Mouse (Mus musculus) heart, embryonic 16.5 days (tissue): Measurements from ENCODE around the gene Pik3c2b. TPM values are rescaled to one million over a fixed set of nuclear protein-coding genes. Genes with fewer than 3 reads are reported as not detected.

Experiments
- ATAC-seq: fragments of 200-750 bp; cut with Nextera tagmentation; replicated peaks from 2 replicates; pipeline ENCODE4 v1.8.0; 2017; ENCODE audit warnings: moderate number of reproducible peaks; ENCODE audit not compliant: insufficient read depth, low FRiP score; ENCODE audit errors: extremely low read depth
- H3K27ac ChIP-seq: fragments of 300-500 bp; sonication (generic); 2 replicates; pipeline ENCODE4 v1.5.1; 2014; ENCODE audit warnings: mild to moderate bottlenecking, low read length, control low read depth, moderate library complexity
- H3K27me3 ChIP-seq: fragments of 300-500 bp; sonication (generic); 2 replicates; pipeline ENCODE4 v1.6.1; 2014; ENCODE audit warnings: low read length, mixed read lengths; ENCODE audit not compliant: control insufficient read depth, insufficient read depth
- H3K36me3 ChIP-seq: fragments of 300-500 bp; sonication (generic); 2 replicates; pipeline ENCODE4 v1.6.1; 2014; ENCODE audit not compliant: control insufficient read depth, insufficient read depth
- H3K4me1 ChIP-seq: fragments of 300-500 bp; sonication (generic); 2 replicates; pipeline ENCODE4 v1.6.1; 2014; ENCODE audit warnings: low read length, mixed read lengths; ENCODE audit not compliant: control insufficient read depth, insufficient read depth
- H3K4me2 ChIP-seq: fragments of 300-500 bp; sonication (generic); 2 replicates; pipeline ENCODE4 v1.6.1; 2014; ENCODE audit warnings: low read depth, mild to moderate bottlenecking, control low read depth, low read length
- H3K4me3 ChIP-seq: fragments of 300-500 bp; sonication (generic); 2 replicates; pipeline ENCODE4 v1.5.1; 2014; ENCODE audit warnings: mild to moderate bottlenecking, control low read depth, low read length
- H3K9ac ChIP-seq: fragments of 300-500 bp; sonication (generic); 2 replicates; pipeline ENCODE4 v1.6.1; 2014; ENCODE audit warnings: low read length, control low read depth
- H3K9me3 ChIP-seq: fragments of 300-500 bp; sonication (generic); replicated peaks from 2 replicates; pipeline ENCODE4 v1.6.1; 2016; ENCODE audit warnings: low read length; ENCODE audit not compliant: control insufficient read depth
- WGBS: fragments of 180-500 bp; shearing (Covaris S2); extraction: QIAGEN DNeasy Blood & Tissue Kit; methylation state at CpG from one replicate; pipeline ENCODE4 v1.1.7; 2014; 5-methylcytosine and 5-hydroxymethylcytosine counted together
- polyA plus RNA-seq: library from polyadenylated mRNA; unstranded; fragments of >200 nt; fragmentation: Nextera tagmentation; extraction: Ambion mirVana; gene quantifications from 2 replicates; pipeline ENCODE4 v1.2.1, GENCODE M21; 2015

Pik3c2b gene
- polyA plus RNA-seq, 1 experiment from 2014 or later = 9.5 TPM

GRCm38 (mm10) chr1:133138401-133138800 is 92.9 kb downstream of the Pik3c2b start:
- Histone ChIP-seq H3K27ac (no peak overlapping the region), H3K4me2 (no peak overlapping the region), H3K9ac (no peak overlapping the region), H3K9me3 (no peaks in the 10 kb centered on the region), H3K36me3 (peaks cover 43% of the 10 kb centered on the region), H3K27me3 (no peaks in the 10 kb centered on the region), H3K4me3 (no peak overlapping the region), H3K4me1 (peaks cover 15% of the 10 kb centered on the region)
- 88% methylated on average over 1 of the region's 1 CpGs for WGBS
- ATAC-seq = no peak

- H3K36me3 ChIP-seq = no peaks in the 10 kb centered on the region
- no peak for ATAC-seq
- 63% methylated on average over 22 of the region's 22 CpGs for WGBS
Measured at GRCm38 (mm10) chr1:133146014-133147009, 100.8 kb downstream of the Pik3c2b start.

GRCm38 (mm10) chr1:133147324-133147723 is 101.9 kb downstream of the Pik3c2b start:
- H3K36me3 ChIP-seq = no peaks in the 10 kb centered on the region
- H3K27ac ChIP-seq = no peak overlapping the region
- 73% methylated on average over 5 of the region's 5 CpGs for WGBS
- H3K9me3 ChIP-seq = no peaks in the 10 kb centered on the region
- no peaks in the 10 kb centered on the region for H3K27me3 ChIP-seq
- no peaks in the 10 kb centered on the region for H3K4me1 ChIP-seq
- no peak overlapping the region for H3K4me3 ChIP-seq
- H3K4me2 ChIP-seq = no peak overlapping the region
- no peak for ATAC-seq
- H3K9ac ChIP-seq = no peak overlapping the region

More at GRCm38 (mm10) chr1:133146014-133147009, 100.8 kb downstream of the Pik3c2b start:
- Histone ChIP-seq H3K9me3 (no peaks in the 10 kb centered on the region), H3K27me3 (no peaks in the 10 kb centered on the region), H3K4me3 (no peak overlapping the region), H3K4me1 (no peaks in the 10 kb centered on the region), H3K9ac (no peak overlapping the region), H3K4me2 (no peak overlapping the region), H3K27ac (no peak overlapping the region)

GRCm38 (mm10) chr1:133148122-133148521 is 102.7 kb downstream of the Pik3c2b start:
- Histone ChIP-seq H3K36me3 (no peaks in the 10 kb centered on the region), H3K9me3 (no peaks in the 10 kb centered on the region), H3K27me3 (no peaks in the 10 kb centered on the region), H3K4me2 (no peak overlapping the region), H3K4me1 (no peaks in the 10 kb centered on the region), H3K9ac (no peak overlapping the region), H3K4me3 (no peak overlapping the region), H3K27ac (no peak overlapping the region)
- ATAC-seq = no peak
- 88% methylated on average over 8 of the region's 8 CpGs for WGBS

GRCm38 (mm10) chr1:133150556-133150955 is 105.1 kb downstream of the Pik3c2b start:
- no peak overlapping the region for H3K4me3 ChIP-seq
- no peaks in the 10 kb centered on the region for H3K4me1 ChIP-seq
- no peaks in the 10 kb centered on the region for H3K27me3 ChIP-seq
- no peaks in the 10 kb centered on the region for H3K36me3 ChIP-seq
- H3K4me2 ChIP-seq = no peak overlapping the region
- no peaks in the 10 kb centered on the region for H3K9me3 ChIP-seq
- ATAC-seq = no peak
- WGBS = 100% methylated on average over 2 of the region's 2 CpGs
- H3K27ac ChIP-seq = no peak overlapping the region
- no peak overlapping the region for H3K9ac ChIP-seq

- ATAC-seq = no peak
- Histone ChIP-seq H3K9me3 (no peaks in the 10 kb centered on the region), H3K27me3 (no peaks in the 10 kb centered on the region), H3K36me3 (no peaks in the 10 kb centered on the region), H3K4me3 (no peak overlapping the region), H3K4me2 (no peak overlapping the region), H3K27ac (no peak overlapping the region), H3K4me1 (no peaks in the 10 kb centered on the region), H3K9ac (no peak overlapping the region)
- WGBS = 84% methylated on average over 3 of the region's 3 CpGs
Measured at GRCm38 (mm10) chr1:133152213-133152612, 106.7 kb downstream of the Pik3c2b start.

- Histone ChIP-seq H3K9me3 (no peaks in the 10 kb centered on the region), H3K4me3 (no peak overlapping the region), H3K27me3 (peaks cover 4% of the 10 kb centered on the region; the same call in 1 of the 2 replicates), H3K9ac (no peak overlapping the region), H3K27ac (no peak overlapping the region), H3K4me2 (no peak overlapping the region), H3K36me3 (no peaks in the 10 kb centered on the region), H3K4me1 (peaks cover 8% of the 10 kb centered on the region)
- ATAC-seq = no peak
- 78% methylated on average over 6 of the region's 6 CpGs for WGBS
Measured at GRCm38 (mm10) chr1:133155270-133155669, 109.8 kb downstream of the Pik3c2b start.

Other genes with a start within 250 kb of the Pik3c2b start
- gene Lrrn2, start 165.4 kb upstream of the Pik3c2b start, polyA plus RNA-seq = 8.4 and 9.3 TPM in 2 replicates
- 20.7 and 25.6 TPM in 2 replicates for gene Mdm4, start 15.1 kb upstream of the Pik3c2b start, polyA plus RNA-seq
- 22.3 and 25.1 TPM in 2 replicates for gene Ppp1r15b, start 85.5 kb downstream of the Pik3c2b start, polyA plus RNA-seq
- 12.3 and 14.0 TPM in 2 replicates for gene Plekha6, start 118.5 kb downstream of the Pik3c2b start, polyA plus RNA-seq